ENCODE assay signal across 8 mouse cellular contexts in the genomic region with DNA sequence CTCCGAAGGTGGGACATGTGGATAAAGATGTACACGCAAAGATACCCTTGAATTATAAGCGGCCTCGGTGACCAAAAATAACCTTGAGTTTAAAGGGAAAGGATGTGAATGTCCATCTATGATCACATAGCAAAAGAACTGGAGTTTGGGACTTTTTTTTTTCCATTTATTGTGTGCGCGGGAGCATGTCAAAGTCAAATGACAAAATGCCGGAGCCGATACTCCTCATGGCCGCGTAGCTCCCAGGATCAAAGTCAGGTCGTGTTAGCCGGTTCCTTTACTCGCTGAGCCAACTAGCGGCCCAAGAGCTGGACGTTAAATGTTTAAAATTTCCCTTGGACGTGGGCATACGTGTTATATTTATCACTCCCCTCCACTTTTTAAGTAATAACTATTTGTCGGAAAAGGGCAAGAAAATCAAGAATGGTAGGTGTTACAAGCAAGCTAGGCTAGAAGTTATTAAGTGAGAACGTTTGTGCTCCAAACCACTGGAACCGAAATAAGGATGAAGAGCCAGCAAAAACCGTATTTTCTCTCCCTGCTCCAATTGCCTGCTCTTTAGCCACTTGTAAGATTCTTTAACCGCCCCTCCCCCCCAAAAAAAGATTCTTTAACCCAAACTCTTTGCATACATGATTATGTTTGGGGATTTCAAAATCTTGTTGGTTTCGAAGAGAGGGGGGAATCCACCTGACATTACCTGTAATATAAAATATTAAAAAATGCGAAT. TPM values are rescaled to one million over a fixed set of nuclear protein-coding genes. Genes with fewer than 3 reads are reported as not detected.
DNase-seq lines count a peak whose midpoint lies in the region; ATAC-seq and TF ChIP-seq lines count a peak whose summit lies in the region.

No protein-coding gene starts in this region.

- H3K4me1 ChIP-seq in hindbrain, embryonic 13.5 days (replicated peaks): peaks cover 6% of the 10 kb centered on the region
- H3K4me1 ChIP-seq in liver, embryonic 11.5 days (replicated peaks; ENCODE audit: control insufficient read depth, insufficient read depth, low read length): peaks cover 4% of the 10 kb centered on the region; the same call in 1 of the 2 replicates

- TF ChIP-seq CTCF in C2C12 (IDR thresholded peaks at IDR 0.05; ENCODE audit: control insufficient read depth, insufficient read depth, insufficient read length): no peak

- H3K9ac ChIP-seq in hindbrain, embryonic 13.5 days: peak overlapping the region; percentile 85
- peak overlapping the region; percentile 87 for H3K9ac ChIP-seq in liver, embryonic 11.5 days (ENCODE audit: low read depth, low read length)

- no peaks in the 10 kb centered on the region for H3K79me3 ChIP-seq in C2C12 (ENCODE audit: low read depth)

- DNase-seq in frontal cortex, postnatal 36 days (ENCODE audit: low spot score in 2 of 2): no peak
- DNase-seq in embryo, embryonic 11 days: peak; percentile 79
- no peak for DNase-seq in liver, embryonic 11.5 days (ENCODE audit: low spot score)

- H3K9me3 ChIP-seq in hindbrain, embryonic 13.5 days: no peaks in the 10 kb centered on the region
- H3K9me3 ChIP-seq in liver, embryonic 11.5 days (ENCODE audit: control insufficient read depth, low read length): no peaks in the 10 kb centered on the region

- peak; percentile 45 for ATAC-seq in frontal cortex, adult (ENCODE audit: low TSS enrichment)
- no peak; the same call in 1 of the 2 replicates for ATAC-seq in hindbrain, embryonic 13.5 days (ENCODE audit: low FRiP score)
- no peak for ATAC-seq in liver, embryonic 11.5 days (replicated peaks; ENCODE audit: low FRiP score)
- no peak for ATAC-seq in inflammation-experienced regulatory T-cells, adult 6 months

- peak overlapping the region; percentile 59 for H3K4me3 ChIP-seq in C2C12 (ENCODE audit: insufficient read depth, poor library complexity, severe bottlenecking)
- peak overlapping the region; percentile 63 for H3K4me3 ChIP-seq in hindbrain, embryonic 13.5 days
- peak overlapping the region; percentile 57 for H3K4me3 ChIP-seq in liver, embryonic 11.5 days (ENCODE audit: low read depth, low read length)
- peak overlapping the region; percentile 73 for H3K4me3 ChIP-seq in myocyte

- H3K4me2 ChIP-seq in hindbrain, embryonic 13.5 days: peak overlapping the region; percentile 59
- H3K4me2 ChIP-seq in liver, embryonic 11.5 days: peak overlapping the region; percentile 75
- H3K4me2 ChIP-seq in myocyte (ENCODE audit: low read depth): peak overlapping the region; percentile 92

- H3K27ac ChIP-seq in hindbrain, embryonic 13.5 days: peak overlapping the region; percentile 93
- peak overlapping the region; percentile 85 for H3K27ac ChIP-seq in liver, embryonic 11.5 days (ENCODE audit: low read depth, low read length)

- H3K36me3 ChIP-seq in C2C12 (ENCODE audit: control insufficient read depth, insufficient read depth): no peaks in the 10 kb centered on the region
- H3K36me3 ChIP-seq in hindbrain, embryonic 13.5 days: peaks cover 15% of the 10 kb centered on the region
- H3K36me3 ChIP-seq in liver, embryonic 11.5 days (ENCODE audit: control insufficient read depth, insufficient read depth, low read length): peaks cover 9% of the 10 kb centered on the region
- H3K36me3 ChIP-seq in myocyte (ENCODE audit: control insufficient read depth, insufficient read depth): no peaks in the 10 kb centered on the region

- WGBS in hindbrain, embryonic 13.5 days: 3% methylated on average over 24 of the region's 24 CpGs
- 1% methylated on average over 24 of the region's 24 CpGs for WGBS in liver, embryonic 11.5 days

- H3ac ChIP-seq in C2C12 (ENCODE audit: control insufficient read depth, insufficient read length, low read depth): peak overlapping the region; percentile 83
- H3ac ChIP-seq in myocyte (ENCODE audit: control insufficient read depth, insufficient read length): peak overlapping the region; percentile 69

- TF ChIP-seq POLR2A in myocyte (IDR thresholded peaks at IDR 0.05; ENCODE audit: insufficient read length, low read depth): no peak

- no peaks in the 10 kb centered on the region for H3K79me2 ChIP-seq in C2C12 (ENCODE audit: control insufficient read depth, insufficient read depth)
- H3K79me2 ChIP-seq in myocyte (ENCODE audit: control insufficient read depth, insufficient read depth): no peaks in the 10 kb centered on the region

- peaks cover under 1% of the 10 kb centered on the region for H3K27me3 ChIP-seq in C2C12 (ENCODE audit: control insufficient read depth, insufficient read depth, insufficient read length)
- H3K27me3 ChIP-seq in hindbrain, embryonic 13.5 days: no peaks in the 10 kb centered on the region
- H3K27me3 ChIP-seq in liver, embryonic 11.5 days (replicated peaks; ENCODE audit: control insufficient read depth, insufficient read depth, low read length): no peaks in the 10 kb centered on the region
- H3K27me3 ChIP-seq in myocyte (ENCODE audit: control insufficient read depth, insufficient read depth, insufficient read length): no peaks in the 10 kb centered on the region

TF ChIP-seq in C2C12, 6 proteins besides CTCF, POLR2A, EP300 and RAD21:
- no peak for TF ChIP-seq FOSL1 (IDR thresholded peaks at IDR 0.05; ENCODE audit: insufficient read depth, low read length, poor library complexity, severe bottlenecking)
- no peak for TF ChIP-seq MAX (IDR thresholded peaks at IDR 0.05)
- TF ChIP-seq USF1 (IDR thresholded peaks at IDR 0.05; ENCODE audit: low read depth): no peak
- no peak for TF ChIP-seq MYOD1 (IDR thresholded peaks at IDR 0.05; ENCODE audit: control insufficient read depth, insufficient read length, low read depth)
TF ChIP-seq in C2C12: peak in this region for 0.

TF ChIP-seq in myocyte, 11 proteins besides CTCF, POLR2A, EP300 and RAD21:
- TF ChIP-seq MYOD1 (IDR thresholded peaks at IDR 0.05; ENCODE audit: control insufficient read depth in 1 of 3, insufficient read length in 2 of 3, low read depth in 2 of 3) (no peak), MAX (IDR thresholded peaks at IDR 0.05; ENCODE audit: low read depth) (no peak), E2F4 (IDR thresholded peaks at IDR 0.05; ENCODE audit: insufficient read depth) (no peak), TCF3 (IDR thresholded peaks at IDR 0.05; ENCODE audit: insufficient read length, low read depth) (no peak), TCF12 (IDR thresholded peaks at IDR 0.05; ENCODE audit: insufficient read depth, poor library complexity, severe bottlenecking) (no peak), CEBPB (IDR thresholded peaks at IDR 0.05; ENCODE audit: insufficient read depth, poor library complexity, severe bottlenecking) (no peak), POLR2AphosphoS2 (IDR thresholded peaks at IDR 0.05; ENCODE audit: insufficient read length, low read depth) (no peak)

RNA-seq across cellular contexts. Expression of a gene that starts 0.5 kb away (rescaled TPM):
- polyA plus RNA-seq in C2C12 (2012; fragmentation: generic; extraction: Trizol): 2.2 TPM
- 8.9 and 10.0 TPM in 2 replicates for polyA plus RNA-seq in hindbrain, embryonic 13.5 days (2015; fragmentation: Nextera tagmentation; extraction: Ambion mirVana)
- polyA plus RNA-seq in liver, embryonic 11.5 days (2014; fragmentation: Nextera tagmentation; extraction: Ambion mirVana): 14.1 and 14.7 TPM in 2 replicates
- polyA plus RNA-seq in myocyte (2012; fragmentation: generic; extraction: Trizol): 3.1 TPM
- polyA plus RNA-seq in inflammation-experienced regulatory T-cells, adult 6 months (2017; shearing (Covaris generic)): 10 to 100 TPM in 2 of 3 experiments, 1 to 10 TPM in 1; 8.1 to 18.0 (median 15.4) TPM

RNA-seq across cellular contexts. Expression of a gene that starts 23.5 kb away (rescaled TPM):
- polyA plus RNA-seq in C2C12 (2012; fragmentation: generic; extraction: Trizol) (not detected), myocyte (2012; fragmentation: generic; extraction: Trizol) (not detected)
- polyA plus RNA-seq in hindbrain, embryonic 13.5 days (2015; fragmentation: Nextera tagmentation; extraction: Ambion mirVana): 0.22 and 0.62 TPM in 2 replicates
- polyA plus RNA-seq in liver, embryonic 11.5 days (2014; fragmentation: Nextera tagmentation; extraction: Ambion mirVana): 206 and 233 TPM in 2 replicates
- polyA plus RNA-seq in inflammation-experienced regulatory T-cells, adult 6 months (2017; shearing (Covaris generic)): under 1 TPM in 2 of 3 experiments, not detected in 1; 0.15 to 0.32 TPM

RNA-seq across cellular contexts. Expression of a gene that starts 46.4 kb away (rescaled TPM):
- polyA plus RNA-seq in C2C12 (2012; fragmentation: generic; extraction: Trizol): not detected
- polyA plus RNA-seq in hindbrain, embryonic 13.5 days (2015; fragmentation: Nextera tagmentation; extraction: Ambion mirVana): not detected in 2 replicates
- polyA plus RNA-seq in liver, embryonic 11.5 days (2014; fragmentation: Nextera tagmentation; extraction: Ambion mirVana): not detected in 2 replicates
- not detected for polyA plus RNA-seq in myocyte (2012; fragmentation: generic; extraction: Trizol)
- polyA plus RNA-seq in inflammation-experienced regulatory T-cells, adult 6 months (2017; shearing (Covaris generic)): not detected

Comparison
In these comparisons a context has a peak if more than half of its experiments do, and no peak if none do; other contexts are left out.
1. RNA of a gene that starts 23.5 kb away (polyA plus RNA-seq): 206 to 233 TPM in liver, embryonic 11.5 days; 0.22 to 0.62 TPM in hindbrain, embryonic 13.5 days, 0.15 to 0.32 TPM in inflammation-experienced regulatory T-cells, adult 6 months, not detected in C2C12 (single experiment) and not detected in myocyte (single experiment); every median in the first group is over 100 times any median in the second.
2. Peak in every context shown above with its lines, with median percentiles within 50 percentile points of each other: H3K4me3 ChIP-seq and H3K4me2 ChIP-seq.